Mouse (Mus musculus): Measurements from ENCODE around the gene Ipo9. TPM values are rescaled to one million over a fixed set of nuclear protein-coding genes. Genes with fewer than 3 reads are reported as not detected.
A peak's percentile ranks its signal among the peaks of the same experiment; 100 is the strongest.
"Not testable (repeated sequence)": the region's sequence is repeated elsewhere in the genome, so short reads cannot be mapped to it uniquely, and the experiment has no call there.

The Ipo9 gene
- total RNA-seq, 2 experiments from 2014 or later = 30.0 to 34.9 TPM

- DNase-seq = no peak
Measured at GRCm38 (mm10) chr1:135430669-135431017, 344 bp upstream of the Ipo9 start.

GRCm38 (mm10) chr1:135427390-135427789, 2.9 kb downstream of the Ipo9 start:
- no peak for DNase-seq

GRCm38 (mm10) chr1:135426645-135427044, 3.7 kb downstream of the Ipo9 start:
- no peak for DNase-seq

- no peak for DNase-seq
Measured at GRCm38 (mm10) chr1:135422772-135423171, 7.5 kb downstream of the Ipo9 start.

GRCm38 (mm10) chr1:135413996-135414395, 16.3 kb downstream of the Ipo9 start:
- DNase-seq = peak; percentile 56 to 64

- DNase-seq = no peak
Measured at GRCm38 (mm10) chr1:135412130-135412529, 18.2 kb downstream of the Ipo9 start.

- peak; percentile 85 to 91 for DNase-seq
Measured at GRCm38 (mm10) chr1:135410967-135411366, 19.3 kb downstream of the Ipo9 start.

GRCm38 (mm10) chr1:135408973-135409372, 21.3 kb downstream of the Ipo9 start:
- no peak for DNase-seq

GRCm38 (mm10) chr1:135405356-135405755, 24.9 kb downstream of the Ipo9 start:
- DNase-seq = no peak

GRCm38 (mm10) chr1:135401452-135402110, 28.7 kb downstream of the Ipo9 start:
- no peak for DNase-seq

GRCm38 (mm10) chr1:135399466-135399865, 30.8 kb downstream of the Ipo9 start:
- DNase-seq = no peak

GRCm38 (mm10) chr1:135385161-135385560, 45.1 kb downstream of the Ipo9 start:
- DNase-seq = no peak

GRCm38 (mm10) chr1:135384171-135384570, 46.1 kb downstream of the Ipo9 start:
- DNase-seq = no peak

- DNase-seq = not testable (repeated sequence)
Measured at GRCm38 (mm10) chr1:135381560-135381959, 48.7 kb downstream of the Ipo9 start.

- no peak for DNase-seq
Measured at GRCm38 (mm10) chr1:135380071-135380991, 50.0 kb downstream of the Ipo9 start.

- no peak for DNase-seq
Measured at GRCm38 (mm10) chr1:135379048-135379447, 51.3 kb downstream of the Ipo9 start.

GRCm38 (mm10) chr1:135378576-135378975, 51.7 kb downstream of the Ipo9 start:
- peak; percentile 64 to 75 for DNase-seq

- peak; percentile 65 to 67 for DNase-seq
Measured at GRCm38 (mm10) chr1:135374868-135375581, 55.3 kb downstream of the Ipo9 start, which contains the start of gene Shisa4. Gene Shisa4 (minus strand): TSS chr1:135375237.

GRCm38 (mm10) chr1:135374175-135374867, 56.0 kb downstream of the Ipo9 start:
- peak in 1 of 2 experiments; percentile 24 for DNase-seq

- DNase-seq = no peak
Measured at GRCm38 (mm10) chr1:135373171-135373677, 57.1 kb downstream of the Ipo9 start.

- DNase-seq = no peak
Measured at GRCm38 (mm10) chr1:135369415-135369814, 60.9 kb downstream of the Ipo9 start.

- DNase-seq = peak; percentile 69 to 71
Measured at GRCm38 (mm10) chr1:135368982-135369381, 61.3 kb downstream of the Ipo9 start.

Data from heart, adult 18-20 months (tissue).